Mouse (Mus musculus) cerebellum, postnatal 14 days (tissue): ENCODE results near the gene Rmdn2.

Experiments
- DNase-seq, 2 experiments: peaks; one replicate each; pipeline ENCODE4 v3.0.0; 2021; ENCODE audit warnings: mixed read lengths in 2 of 2

Gene Rmdn2

GRCm38 (mm10) chr17:79616621-79617020 is 5.0 kb downstream of the Rmdn2 start:
- no peak for DNase-seq

GRCm38 (mm10) chr17:79618455-79618854 is 6.8 kb downstream of the Rmdn2 start:
- no peak for DNase-seq

DNA sequence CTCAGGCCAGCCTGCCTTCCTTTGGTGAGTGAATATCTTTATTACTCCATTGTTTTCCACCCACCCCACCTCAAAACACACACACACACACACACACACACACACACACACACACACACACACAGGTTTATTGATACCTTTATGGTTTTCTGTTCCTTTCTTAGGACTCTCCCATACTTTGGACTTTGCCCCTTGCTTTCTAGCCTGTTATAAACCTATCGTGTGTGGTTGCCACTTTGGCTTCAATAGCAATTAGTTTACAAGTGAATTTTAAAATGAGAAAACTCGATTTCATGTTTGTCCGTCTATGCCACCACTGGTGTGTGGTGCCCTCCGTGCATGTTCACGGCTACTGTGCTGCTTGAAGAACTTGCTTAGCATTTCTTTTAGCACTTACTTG is 7.3 kb downstream of the Rmdn2 start:
- no peak for DNase-seq

DNA sequence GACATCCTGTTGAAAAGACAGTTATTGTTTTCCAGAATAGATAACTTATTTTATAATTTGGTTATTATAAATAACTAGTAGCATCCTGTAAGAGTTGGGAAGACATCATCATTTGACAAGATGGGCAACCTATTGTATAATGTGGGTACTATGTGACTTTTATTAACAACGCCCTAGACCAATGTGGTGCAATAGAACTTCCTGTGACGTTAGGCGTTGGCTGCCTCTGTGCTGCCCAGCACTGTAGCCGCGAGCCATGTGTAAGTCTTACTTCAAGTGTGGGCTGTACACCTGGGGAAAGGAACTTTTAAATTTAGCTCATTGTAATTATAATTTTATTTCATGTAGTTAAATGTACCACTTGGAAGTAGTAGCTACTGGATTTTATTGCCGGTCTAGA is 10.4 kb downstream of the Rmdn2 start:
- DNase-seq, result no peak

- no peak for DNase-seq
These were observed 10.9 kb downstream of the Rmdn2 start for GRCm38 (mm10) chr17:79622574-79622973.

DNA sequence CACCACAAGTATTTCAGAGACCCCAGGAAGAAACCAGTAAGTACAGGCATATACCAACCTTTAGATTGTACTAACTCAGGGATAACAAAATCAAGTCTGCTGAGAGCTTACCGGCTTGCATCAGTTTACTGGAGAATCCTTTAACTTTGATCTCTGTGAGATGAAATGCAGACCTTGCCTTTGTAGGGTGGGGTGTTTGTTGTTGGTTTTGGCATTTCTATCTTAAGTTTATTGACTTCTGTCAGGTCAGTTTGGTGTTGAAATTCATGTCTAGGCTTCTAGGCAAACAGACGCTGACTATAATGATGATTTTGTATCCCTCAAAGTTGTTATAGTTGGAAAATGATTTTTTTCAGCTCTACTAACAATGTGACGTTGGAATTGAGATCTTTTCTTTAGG is 12.2 kb downstream of the Rmdn2 start:
- DNase-seq, result no peak

DNA sequence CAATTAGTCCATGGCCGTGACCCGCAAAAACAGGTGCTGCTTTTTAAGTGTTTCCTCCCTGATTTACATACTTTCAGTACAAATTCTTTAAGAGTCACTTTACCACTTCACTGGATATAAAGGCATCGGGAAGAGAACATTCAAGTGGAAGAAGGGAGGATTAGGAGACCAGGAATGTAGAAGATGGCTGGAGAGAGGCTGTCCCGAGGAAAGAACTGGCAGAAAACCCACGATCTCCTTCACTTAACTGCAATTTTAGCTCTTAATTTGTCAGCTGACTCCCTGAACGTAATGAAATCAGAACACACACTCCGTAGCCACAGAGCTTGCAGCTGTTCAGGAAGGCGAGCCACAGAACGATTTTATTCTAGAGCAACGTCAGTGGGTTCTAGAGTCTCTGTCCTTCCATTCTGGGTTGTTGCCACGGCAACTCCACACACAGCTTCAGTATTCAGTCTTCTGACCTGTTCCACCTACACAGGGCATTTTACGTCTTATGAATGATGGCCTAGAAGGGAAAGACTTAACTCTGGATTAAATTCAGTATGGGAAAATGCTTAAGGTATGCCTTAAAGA is 14.7 kb downstream of the Rmdn2 start:
- no peak for DNase-seq

DNA sequence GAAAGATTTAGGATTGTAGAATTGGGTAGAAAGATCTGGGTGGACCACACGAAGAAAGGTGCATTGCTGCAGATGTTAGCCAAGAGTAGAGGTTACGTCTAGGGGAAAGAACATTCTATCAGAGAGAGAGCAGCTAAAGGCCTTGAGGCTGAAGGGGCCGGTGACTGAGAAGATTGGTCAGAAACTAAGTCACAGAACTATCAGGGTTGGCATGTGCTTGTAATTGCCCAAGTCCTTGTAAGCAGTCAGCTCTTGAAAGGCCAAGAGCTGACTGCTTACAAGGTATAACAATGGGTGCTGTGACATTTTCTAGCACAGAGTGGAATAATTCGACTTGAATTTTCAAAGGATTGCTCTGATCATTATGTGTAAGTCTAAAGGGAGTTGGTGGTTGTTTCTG is 38.2 kb downstream of the Rmdn2 start:
- DNase-seq, result no peak

- DNase-seq, result no peak
These were observed 38.6 kb downstream of the Rmdn2 start for GRCm38 (mm10) chr17:79650297-79650696.

- no peak for DNase-seq
These were observed 41.5 kb downstream of the Rmdn2 start for GRCm38 (mm10) chr17:79653171-79653570.

DNA sequence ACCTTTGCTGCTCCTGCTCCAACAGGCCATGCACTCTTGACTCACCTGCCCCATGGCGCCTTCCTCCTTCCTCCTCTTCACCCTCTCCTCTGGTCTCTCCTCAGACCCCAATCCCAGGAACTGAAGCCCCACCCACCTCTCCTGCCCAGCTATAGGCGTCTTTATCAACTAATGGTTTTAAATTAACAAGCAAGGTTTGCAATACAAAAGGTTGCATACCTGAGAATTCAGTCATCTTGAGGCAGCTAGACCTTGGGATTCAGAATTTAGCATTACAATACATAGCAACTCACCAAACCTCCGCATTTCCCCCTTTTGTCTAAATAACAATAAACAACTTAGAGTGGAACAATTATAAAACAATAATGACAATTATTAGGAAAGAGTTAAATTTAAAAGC is 42.5 kb downstream of the Rmdn2 start:
- no peak for DNase-seq

DNA sequence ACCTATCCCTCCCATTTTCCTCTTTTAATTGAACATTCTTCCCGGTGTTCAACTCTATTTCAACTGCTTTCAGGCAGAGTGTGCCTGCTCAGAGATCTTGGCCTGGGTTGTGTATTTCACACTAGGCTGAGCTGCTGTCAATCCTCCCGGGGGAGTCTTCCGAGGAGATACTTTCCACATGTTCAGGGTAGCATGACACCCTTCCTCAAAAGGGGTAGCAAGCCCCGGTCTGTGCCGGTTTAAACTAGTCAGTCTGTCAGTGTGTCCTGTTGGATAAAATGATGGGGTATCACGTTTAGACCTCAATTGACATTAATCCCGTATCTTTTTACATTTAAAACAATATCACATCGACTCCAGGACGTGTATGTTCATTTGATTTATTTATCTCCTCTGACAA is 46.1 kb downstream of the Rmdn2 start:
- no peak for DNase-seq

DNA sequence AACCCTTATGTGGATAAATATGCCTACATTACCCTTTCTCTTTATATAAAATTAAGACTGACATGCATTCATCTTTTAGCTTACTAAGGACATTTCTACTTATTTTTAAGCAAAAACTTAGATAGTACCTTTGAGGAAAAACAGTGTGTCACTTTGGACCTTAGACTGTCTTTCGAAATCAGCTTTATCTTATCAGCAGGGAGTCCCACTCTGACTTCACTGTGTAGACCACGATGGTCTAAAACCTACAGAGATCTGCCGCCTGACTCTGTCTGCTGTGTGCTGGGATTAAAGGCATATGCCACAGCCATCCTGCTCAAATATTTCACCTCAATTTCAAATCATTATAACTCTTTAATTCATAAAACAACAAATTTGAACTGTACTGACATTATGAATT is 46.8 kb downstream of the Rmdn2 start:
- no peak for DNase-seq

DNA sequence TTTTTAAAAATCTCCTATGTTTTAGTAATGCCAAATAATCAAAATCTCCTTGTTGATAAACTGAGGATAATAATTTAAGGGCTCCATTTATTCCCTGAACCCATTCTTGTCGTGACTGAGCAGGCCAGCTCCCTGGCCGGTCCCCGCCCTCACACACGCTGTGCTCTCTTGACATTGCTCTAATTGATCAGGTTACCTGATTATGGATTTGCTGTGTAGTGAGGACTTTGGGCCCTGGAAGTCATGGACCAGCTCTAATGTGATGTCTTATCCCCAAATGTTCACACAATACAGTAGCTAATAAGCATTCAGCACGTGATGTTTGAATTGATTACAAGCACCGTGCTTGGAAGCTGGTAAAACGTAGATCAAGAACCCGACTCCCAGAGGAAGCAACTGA is 47.2 kb downstream of the Rmdn2 start:
- no peak for DNase-seq

GRCm38 (mm10) chr17:79661387-79661786 is 49.7 kb downstream of the Rmdn2 start:
- DNase-seq, result peak; percentile 70 to 82

DNA sequence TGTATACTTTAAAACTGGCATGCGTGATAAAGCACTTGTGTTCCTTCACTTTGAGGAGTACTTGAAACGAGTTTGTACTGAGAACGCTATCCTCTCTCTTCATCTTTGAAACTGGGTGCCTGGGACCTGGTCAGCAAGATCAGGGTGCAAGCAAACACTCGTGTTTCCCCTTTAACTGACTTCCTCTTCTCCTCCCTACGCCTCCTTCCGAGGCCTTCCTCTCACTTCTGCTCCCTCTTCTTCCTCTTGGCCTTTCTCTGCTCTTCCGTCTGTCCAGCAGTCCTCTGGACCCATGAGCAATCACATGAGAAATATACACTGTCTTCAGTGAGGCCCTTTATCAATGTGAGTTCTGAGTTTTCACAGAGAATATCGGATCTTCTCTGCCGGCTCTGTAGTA is 50.2 kb downstream of the Rmdn2 start:
- no peak for DNase-seq

DNA sequence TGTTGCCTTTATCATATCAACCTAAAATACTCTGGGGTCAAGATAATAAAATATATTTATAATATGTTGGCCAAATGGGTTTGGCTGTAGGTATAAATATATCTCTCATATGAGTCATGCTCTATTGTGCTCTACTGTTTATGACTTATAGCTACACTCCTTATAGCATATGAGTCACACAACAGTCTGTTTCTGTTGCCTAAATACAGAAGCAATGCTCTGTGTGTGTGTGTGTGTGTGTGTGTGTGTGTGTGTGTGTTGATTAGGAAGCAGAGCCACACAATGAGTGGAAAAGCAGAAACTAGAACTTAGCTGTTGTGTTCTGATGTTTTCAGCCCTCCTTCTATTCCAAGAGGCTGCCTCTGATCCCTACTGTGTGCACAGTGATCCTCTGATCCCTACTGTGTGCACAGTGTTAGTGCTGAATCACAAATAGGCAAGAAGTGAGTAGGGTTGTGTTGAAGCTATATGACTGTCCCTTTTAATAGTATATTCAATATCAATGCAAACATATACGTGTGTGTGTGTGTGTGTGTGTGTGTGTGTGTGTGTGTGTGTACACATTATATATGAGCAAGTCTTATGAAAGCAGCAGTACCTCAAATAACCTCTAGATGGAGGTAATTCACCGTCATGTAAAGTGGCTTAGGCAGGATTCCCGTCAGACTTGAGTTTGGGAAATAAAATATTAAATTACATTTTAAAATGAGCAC is 51.9 kb downstream of the Rmdn2 start:
- peak; percentile 26 to 38 for DNase-seq

GRCm38 (mm10) chr17:79664106-79664417 is 52.4 kb downstream of the Rmdn2 start:
- no peak for DNase-seq

DNA sequence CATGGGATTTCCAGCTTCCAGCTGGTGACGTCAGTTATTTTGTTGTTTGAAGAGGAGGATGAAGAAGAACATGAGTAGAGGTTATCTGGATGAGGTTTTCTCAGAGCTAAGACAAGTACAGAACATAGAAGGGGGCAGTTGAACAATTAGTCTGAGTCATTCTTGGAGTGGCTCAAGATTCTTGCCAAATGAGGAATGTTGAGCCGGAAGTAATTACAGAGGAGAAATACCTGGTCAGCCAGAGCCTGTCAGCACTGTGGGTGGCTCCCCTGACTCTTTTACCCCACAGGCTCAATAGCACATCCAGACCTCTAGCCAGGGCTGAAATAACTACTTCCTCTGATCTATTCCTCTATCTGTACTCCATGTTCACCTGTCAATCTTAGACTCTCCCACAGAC is 59.2 kb downstream of the Rmdn2 start:
- no peak for DNase-seq

DNA sequence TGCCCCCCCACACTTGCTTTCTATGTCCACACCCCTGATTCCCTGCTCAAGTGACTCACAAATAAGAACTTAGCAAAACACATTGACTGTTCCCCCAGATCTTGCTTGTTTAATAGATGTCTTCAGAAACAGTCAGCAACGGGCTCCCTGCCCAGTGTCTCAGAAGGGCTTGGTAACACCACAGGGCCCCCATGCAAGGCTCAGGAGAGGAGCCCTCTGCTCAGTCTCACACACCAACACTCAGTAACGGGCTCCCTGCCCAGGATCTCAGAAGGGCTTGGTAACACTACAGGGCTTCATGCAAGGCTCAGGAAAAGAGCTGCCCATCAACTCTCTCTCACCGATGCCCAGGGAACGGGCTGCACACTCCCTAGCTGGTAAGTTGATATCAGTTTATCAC is 83.4 kb downstream of the Rmdn2 start:
- DNase-seq, result peak in 1 of 2 experiments; percentile 5

GRCm38 (mm10) chr17:79695541-79695940 is 83.9 kb downstream of the Rmdn2 start:
- no peak for DNase-seq

DNA sequence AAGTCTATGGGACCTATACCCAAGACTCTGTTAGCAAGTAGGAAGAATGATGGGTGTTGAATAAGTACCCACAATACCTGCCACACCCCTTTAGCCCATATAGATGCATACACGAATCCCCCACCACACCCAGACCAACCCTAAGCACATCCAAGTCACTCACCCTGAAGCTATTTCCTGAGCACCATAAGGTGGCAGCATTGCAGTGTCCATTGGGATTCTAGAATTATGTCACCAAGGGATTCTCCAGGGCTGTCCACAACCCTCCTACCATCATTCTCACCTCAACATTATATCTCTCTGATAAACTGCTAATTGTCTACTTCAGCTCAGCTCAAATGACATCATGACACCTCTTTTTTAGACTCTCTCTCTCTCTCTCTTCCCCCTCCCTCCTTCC is 87.5 kb downstream of the Rmdn2 start:
- DNase-seq, result peak; percentile 26 to 40

DNA sequence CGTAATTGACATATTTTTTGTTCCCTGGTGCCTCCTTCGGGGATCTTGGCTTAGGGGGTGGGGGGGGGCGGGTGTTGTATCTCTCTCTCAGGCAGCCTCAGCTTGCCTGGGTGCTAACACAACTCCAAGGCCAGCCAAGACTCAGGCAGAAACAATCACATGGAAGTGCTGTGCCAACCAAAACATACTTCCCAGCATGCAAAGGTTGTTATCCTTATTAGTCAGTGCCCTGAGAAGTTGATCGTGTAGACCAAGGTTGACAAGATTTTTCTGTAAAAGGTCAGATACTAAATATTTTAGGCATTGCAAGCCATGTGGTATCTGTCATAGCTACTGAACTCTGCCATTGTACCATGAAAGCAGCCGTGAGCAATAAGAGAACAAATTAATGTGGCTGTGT is 89.2 kb downstream of the Rmdn2 start:
- no peak for DNase-seq

GRCm38 (mm10) chr17:79705671-79706455 is 94.2 kb downstream of the Rmdn2 start:
- DNase-seq, result peak in 1 of 2 experiments; percentile 16
